Mouse (Mus musculus) natural killer cell, adult 2 months (primary cell): ENCODE measurements at regions not wholly inside any gene's neighbourhood (a gene's known extent, or its start where the extent isn't known, plus 50 kb on each side); places are given as distances from the start of the nearest gene placed in this dataset.

Experiments used
- DNase-seq, 2 experiments: peaks; one replicate each; pipeline ENCODE4 v3.0.0; 2022; ENCODE audit warnings: low spot score in 2 of 2

DNA sequence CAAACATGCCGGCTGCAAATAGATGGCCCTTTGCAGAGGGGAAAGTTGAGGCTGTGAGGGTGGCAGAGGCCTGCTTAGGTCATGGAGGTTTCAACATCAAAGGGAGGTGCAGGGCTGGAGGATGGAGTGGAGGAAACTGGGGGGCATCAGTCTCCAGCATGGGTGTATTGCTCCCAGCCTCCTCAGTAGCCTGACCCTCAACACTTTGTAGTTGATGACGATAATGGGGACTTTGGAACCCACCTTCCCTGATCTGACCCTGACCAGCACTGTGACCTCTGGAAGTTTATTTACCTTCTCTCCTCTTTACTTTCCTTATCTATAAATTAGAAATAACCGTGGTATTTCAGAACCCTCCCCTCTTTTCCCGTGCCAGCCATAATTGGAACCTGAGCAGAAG lies 56.2 kb downstream of the Gm26897 start:
- no peak for DNase-seq

DNA sequence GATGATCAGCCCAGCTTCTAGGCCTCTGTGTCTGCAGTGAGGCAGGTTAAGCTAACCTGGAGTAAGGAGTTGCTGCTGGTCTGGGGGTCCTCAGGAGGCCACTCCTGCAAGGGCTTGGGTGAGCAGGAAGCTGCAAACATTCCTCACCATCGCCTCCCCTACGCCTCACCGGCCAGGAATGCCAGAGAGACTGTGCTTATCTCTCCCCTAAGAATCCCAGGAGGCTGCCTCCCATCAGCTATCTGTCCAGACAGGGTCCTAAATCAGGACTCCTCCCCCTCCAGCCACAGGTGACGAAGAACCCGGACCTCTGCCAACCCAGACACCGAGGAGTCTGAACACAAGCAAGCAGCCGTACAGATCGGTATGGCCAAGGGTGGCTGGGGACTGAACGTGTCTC lies 56.8 kb downstream of the Gm26897 start:
- DNase-seq, result no peak

DNA sequence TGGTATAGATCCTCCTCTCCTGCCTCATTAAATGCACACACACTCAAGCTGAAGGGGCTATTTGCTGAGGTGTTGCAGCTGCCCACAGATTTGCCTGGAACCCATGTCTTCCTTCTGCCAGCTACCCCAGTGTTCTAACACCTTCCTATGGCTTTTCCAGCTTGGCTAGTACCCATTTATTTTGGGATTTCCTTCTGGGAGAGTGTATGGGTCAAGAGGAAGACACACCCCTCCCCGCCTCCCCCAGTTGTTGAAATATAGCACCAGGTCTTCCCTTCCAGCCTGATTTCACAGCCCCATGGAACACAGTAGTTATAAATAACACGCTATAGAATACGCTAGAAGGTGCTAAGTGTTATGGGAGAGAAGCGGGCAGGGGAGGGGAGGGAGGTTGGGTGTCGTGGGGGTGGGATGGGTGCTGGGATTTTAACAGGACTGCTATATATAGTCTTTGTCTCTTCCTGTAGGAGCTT lies 57.4 kb downstream of the Gm26897 start:
- no peak for DNase-seq

DNA sequence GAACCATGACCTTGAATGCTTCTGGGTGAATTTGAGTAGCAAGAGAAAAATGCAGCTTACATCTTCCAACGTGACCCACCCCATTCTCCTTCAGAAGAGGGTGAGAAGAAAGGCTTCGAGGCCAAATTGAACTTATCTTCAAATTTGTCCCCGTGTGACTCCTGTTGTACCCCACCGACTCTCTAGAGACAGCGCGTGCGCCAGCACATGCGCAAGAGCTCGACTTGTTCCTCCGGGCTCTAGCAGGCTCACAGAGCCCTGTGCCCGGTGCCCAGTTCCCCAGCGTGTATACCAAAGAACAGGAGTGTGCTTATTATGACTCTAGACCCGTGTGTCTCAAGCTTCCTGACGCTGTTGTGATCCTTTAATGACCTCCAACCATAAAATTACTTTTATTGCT lies 59.0 kb downstream of the Gm26897 start:
- DNase-seq, result no peak

DNA sequence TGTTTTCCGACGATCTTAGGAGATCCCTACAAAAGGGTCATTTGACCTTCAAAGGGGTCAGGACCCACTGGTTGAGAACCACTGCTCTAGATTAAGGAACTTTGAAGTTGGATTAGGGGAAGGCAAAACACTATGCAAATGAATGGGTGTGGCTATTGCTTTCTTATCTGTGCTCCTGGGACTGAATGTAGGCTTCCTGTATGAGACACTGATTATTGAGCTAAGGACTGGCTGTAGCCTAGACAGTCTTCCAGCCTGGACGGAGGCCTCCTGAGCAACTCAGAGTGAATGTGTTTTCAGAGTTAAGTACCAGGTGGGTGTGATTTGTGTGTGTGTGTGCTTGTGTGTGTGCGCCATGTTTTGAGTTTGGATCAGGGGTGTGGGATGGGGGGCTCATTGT lies 59.5 kb downstream of the Gm26897 start:
- DNase-seq, result no peak

DNA sequence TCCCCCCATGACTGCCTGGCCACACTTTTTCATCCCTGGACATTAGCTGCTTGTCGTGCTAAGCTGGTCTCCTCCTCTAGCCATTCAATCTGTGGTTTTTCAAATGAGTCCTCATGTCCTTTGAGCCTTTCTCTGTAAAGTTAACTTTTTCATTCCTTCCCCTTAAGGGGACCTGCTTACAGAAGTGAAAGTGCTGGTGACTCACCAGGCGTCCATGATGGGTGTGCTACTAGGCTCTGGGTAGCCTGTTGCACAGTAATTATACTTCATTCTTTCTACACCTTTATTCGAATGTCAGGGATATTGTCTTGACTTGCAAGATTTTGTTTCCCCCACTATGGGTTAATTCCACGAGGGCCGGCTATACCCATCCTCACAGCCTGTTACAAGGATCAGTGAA lies 63.2 kb downstream of the Gm26897 start:
- DNase-seq, result no peak

DNA sequence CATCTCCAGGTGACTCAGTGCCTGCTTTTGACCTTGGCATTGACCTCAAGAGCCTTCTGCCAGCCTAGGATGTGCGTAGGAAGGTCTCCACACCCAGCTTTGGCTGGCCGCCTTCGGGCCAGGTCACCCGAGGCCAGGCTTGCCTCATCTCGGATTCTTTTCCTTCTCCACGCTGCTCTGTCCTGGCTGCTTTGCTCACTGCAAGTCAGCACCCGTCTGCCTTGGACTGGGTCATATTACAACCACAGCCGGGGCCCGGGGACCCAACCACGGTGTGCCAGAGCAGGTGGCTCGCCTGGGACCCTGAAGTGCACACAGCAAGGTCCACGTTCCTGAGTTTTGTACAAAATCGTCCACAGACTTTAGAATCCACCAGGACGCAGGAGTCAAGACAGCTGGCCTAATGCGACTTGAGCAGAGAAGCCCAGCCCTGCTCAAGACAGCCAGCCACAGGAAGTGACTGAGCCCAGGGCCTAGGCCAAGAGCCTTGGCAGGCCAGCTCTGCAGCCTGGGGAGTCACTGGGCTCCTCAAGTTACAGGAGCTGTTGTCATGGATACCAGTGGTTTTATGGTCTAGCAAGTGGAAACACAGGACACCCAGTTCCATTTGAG lies 66.1 kb downstream of the Gm26897 start:
- DNase-seq, result no peak

DNA sequence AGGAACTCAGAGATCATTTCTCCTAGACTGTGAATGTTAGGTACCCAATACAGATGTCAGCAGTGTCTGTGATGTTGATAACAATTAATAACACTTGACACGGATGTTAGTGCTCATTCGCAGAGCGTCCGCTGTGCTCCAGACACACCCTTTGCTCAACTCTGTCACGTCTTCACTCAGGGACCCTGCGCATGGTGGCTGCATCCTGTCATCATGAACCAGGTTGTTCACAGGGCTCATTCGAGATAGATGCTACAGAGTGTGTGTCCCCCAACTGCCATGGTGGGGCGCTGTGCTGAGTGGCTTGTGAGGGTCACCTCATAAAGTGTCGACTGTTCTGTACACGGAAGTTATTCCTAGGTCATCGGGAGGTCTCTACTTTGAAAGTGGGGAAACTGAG lies 66.8 kb downstream of the Gm26897 start:
- no peak for DNase-seq

DNA sequence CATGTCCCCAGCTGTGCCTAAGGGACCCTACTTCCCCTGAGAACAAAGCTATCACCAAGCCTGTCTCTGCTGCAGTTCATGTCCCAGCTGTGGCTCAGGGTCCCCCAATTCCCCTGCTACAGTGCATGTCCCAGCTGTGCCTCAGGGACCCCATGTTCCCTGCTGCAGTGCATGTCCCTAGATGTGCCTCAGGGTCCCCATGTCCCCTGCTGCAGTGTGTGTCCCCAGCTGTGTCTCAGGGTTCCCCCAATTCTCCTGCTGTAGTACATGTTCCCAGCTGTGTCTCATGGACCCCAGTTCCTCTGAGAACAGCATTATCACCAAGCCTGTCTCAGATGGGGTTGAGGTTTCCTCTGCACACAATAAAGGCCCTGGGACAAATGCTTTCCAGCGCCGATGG lies 67.3 kb downstream of the Gm26897 start:
- no peak for DNase-seq

DNA sequence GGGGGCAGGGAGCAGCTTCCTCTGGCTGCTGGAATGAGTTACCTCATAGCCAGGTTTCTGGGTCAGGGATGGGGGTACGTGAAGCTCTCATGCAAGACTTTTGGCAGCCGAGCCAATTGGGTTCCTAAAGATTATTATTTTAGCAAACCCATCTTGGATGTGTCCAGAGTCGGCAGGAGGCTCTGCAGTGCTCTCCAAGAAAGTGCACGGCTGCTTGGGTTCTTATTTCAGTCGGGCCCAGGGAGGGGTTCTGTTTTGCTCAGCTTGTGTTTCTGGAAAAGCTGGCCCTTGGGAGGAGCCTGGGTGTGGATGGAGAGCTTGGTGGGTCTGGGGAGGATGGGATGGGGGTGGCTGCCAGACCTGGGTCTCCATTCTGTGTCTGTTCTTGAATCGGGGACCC lies 70.8 kb downstream of the Gm26897 start:
- DNase-seq, result no peak

DNA sequence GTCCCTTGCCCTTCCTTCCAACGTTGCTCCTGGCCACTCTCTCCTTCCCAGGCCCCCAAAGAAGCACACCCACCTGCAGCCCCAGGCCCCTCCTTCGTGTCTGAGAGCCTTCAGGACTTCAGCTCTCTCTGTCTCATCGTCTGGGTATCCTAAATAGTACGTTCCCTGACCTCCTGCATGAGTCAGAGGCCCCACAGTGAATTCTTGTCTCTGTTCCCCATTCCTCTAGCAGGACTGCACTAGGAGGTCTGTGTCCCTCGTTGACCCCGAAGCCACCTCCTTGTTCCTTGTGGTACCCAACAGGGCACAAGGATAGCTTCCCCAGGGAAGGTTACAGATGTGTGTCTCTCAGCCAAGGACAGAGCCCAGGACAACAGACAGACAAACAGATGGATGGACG lies 71.4 kb downstream of the Gm26897 start:
- DNase-seq, result no peak

DNA sequence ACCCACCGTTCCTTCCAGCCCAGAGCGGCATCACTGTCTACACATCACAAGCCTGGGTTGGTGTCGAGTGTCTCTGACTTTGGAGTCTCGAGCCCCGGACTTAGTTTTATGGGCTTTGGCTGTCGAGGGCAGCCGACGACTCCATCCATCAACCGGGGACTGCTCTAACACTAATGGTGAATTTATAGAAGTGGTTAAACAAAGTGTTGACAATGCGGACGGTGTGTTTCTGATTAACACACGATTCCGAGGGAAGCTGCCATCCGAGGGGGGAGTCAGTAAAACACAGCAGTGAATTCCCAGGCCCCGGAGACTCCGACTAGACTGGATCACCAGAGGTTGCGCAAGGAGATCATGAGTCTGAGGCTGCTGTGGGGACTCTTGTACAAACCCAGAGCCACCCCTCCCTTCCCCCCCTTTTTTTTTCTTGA lies 72.1 kb downstream of the Gm26897 start:
- DNase-seq, result no peak

DNA sequence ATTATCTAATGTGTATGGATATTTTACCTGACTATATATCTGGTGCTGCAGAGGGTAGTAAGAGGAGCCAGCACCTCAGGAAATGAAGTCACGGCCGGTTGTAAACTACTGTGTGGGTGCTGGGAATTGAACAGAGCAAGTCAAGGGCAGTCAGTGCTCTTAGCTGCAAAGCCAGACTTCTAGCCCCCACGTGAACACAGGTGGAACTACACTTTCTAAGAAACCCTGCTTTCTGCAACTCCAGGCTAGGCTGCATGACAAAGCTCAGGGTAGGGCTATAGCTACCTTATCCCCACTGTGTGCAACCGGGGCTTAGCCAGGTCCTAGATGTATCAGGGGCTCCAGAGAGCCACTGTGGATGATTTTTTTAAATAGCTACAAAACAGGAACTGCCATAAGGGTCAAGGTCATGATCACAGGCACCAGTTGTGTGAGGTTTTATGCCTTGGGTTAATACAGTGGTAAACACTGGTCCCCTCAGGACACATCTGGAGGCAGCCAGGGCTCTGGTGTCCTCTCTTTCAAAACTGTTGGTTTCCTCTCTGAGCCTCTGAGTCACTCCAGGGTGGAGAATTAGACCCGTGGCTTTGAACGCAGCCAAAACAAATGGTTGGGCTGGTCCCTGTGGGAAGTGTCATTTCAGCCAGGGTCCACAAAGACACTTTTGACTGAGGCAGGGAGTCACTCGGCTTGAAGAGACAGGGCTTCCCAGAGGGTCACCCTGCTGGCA lies 76.5 kb downstream of the Gm26897 start:
- DNase-seq, result no peak

DNA sequence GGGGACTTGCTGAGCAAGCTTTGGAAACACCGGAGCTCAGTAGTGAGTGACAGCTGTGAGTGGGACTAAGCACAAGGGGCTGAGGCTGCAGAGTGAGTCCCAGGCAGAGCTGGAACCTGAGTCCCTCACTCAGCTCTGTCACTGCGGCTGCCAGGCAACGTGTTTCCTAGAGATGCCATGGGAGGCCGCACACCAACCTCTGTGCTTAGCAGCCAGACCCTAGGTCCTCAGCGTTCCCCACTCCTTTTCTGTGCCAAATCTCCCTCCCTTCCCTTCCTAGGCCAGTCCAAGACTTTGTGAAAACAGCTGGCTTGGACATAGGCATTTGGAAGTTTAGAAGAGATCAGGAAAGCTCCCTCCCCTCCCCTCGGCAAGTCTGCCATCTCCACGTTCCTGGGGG lies 78.9 kb downstream of the Gm26897 start:
- DNase-seq, result no peak

DNA sequence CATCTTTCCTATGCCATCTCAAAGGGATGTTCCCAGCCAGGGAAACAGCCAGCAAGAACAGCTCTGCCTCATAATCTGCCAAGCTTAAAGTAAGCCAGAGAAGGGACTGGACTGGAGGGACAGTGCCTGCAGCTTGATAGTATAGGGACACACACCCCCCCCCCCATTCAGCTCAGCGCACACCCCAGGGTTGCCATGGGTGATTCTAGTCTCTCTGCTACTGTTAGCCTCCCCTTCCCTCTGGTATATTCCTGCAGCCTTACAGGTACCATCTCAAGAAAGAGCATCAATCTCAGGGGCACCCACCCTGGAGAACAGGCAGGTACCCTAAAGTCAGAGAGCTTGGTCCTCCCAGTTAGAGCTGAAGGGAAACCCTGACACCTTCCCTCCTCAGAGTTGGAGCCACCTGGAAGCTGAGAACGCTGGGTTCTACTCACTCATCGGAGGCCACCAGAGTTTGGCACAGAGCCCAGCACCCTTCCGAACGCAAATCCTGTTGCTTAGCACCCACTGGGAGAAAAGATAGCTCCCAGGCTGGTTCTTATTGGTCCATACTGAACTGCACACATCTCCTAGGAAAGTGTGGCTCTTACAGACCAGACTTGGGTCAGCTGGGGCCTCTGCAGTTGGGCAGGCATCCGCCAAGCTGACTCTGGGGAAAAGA lies 79.5 kb downstream of the Gm26897 start:
- no peak for DNase-seq

DNA sequence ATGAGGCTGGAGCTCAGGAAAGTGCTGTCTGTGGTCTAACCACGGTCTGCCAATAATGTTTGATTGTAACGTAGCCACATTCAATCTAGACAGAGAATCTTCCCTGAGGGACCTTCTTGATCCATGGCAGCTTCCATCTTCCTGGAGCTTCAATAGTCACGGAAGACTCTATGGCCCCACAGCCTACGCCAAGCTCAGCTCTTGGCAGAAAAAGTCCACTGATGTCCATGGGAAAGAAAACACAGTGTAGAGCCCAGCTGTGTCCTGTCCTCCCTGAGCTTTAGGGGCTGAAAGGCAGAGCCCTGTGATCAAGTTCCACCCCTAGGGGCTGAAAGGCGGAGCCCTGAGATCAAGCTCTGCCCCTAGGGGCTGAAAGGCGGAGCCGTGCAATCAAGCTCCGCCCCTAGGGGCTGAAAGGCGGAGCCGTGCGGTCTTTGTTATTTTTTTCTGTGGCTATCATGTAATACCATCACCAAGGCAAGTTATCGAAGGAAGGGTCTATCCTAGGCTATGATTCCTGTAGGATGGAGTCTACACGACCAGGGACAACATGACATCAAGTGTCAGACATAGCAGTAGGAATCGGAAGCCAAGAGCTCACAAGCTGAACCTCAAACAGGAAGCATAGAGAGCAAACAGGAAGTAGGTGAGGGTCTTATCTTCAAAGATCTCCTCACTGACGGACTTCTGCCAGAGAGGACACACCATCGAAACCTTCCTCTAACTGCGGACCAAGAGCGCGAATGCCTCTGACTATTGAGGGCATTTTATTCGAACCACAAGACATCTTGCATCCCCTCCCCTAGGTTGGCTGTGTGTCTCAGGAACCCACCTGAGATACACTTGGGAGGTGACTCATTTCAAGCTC lies 81.4 kb downstream of the Gm26897 start:
- DNase-seq, result peak; percentile 54 to 59

DNA sequence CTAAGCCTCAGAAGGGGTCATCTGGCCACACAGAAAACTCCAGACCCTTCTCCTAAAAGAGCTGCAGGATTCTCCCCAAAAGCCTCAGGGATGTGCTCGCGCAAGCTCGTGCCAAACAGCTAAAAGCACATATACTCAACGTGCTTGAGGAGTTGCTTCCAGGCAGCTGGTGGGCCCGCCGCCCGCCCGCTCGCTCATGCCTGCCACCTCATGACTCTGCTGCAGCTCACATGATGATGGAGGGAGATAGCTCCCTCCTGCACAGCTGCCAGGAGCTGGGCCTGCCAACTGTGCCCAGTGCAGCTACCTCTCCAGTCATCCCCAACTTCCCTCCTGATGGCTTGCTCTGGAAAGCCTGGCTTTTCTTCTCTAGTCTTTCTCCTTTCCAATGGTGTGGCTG lies 87.2 kb downstream of the Gm26897 start:
- DNase-seq, result no peak

DNA sequence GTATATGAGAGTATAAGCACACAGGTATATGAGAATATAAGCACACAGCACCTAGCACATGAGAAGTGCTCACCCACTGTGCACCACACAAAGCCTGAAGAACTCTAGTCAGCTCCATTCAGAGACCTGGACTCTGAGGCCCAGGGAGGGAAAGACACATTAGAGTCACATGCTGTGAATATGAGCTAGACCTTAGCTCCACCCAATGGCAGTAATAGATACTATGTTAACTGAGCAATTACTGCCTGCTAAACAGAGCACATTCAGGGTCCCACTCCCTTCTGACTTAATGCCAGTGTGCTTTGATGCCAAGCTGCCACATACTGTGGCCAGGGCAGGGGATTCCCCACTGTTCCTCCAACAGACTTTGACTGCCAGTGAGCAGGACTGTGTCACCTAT lies 89.2 kb downstream of the Gm26897 start:
- DNase-seq, result no peak

DNA sequence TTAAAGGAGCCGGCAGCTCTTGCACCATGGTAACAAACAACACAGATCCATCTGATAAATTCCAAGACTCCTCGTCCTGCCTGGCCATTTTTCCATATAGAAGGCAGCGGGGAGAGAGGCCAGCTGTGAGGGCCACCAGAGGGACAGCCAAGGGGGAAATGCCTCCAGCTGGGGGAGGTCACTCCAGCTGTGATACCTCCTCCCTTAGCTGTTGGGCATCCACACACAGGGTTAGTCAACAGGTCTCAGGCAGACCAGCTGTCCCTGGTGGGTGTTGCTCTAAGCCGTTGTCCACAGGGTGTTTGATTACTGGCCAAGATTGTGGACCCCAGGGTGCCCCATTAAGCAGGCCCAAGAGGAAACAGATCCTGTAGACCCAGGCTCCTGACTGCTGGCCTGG lies 89.7 kb downstream of the Gm26897 start:
- no peak for DNase-seq

DNA sequence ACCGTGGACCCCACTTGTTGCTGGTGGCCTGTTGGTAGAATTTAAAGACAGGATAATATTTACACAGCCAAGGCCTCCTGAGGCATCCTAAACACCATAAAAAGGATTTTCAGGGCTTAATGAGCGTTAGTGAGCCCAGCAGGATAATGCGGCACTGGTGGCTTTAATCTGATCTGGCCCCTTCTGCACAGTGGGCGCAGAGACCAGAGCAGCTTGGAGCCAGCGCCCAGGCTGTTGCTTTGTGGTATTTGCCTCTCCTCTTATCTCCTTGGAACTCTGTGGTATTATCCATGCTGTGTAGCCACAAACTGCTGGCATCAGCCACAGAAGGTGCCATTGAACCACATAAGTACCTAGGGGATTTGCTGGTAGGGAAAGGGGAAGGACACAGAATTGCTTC lies 90.1 kb downstream of the Gm26897 start:
- no peak for DNase-seq

DNA sequence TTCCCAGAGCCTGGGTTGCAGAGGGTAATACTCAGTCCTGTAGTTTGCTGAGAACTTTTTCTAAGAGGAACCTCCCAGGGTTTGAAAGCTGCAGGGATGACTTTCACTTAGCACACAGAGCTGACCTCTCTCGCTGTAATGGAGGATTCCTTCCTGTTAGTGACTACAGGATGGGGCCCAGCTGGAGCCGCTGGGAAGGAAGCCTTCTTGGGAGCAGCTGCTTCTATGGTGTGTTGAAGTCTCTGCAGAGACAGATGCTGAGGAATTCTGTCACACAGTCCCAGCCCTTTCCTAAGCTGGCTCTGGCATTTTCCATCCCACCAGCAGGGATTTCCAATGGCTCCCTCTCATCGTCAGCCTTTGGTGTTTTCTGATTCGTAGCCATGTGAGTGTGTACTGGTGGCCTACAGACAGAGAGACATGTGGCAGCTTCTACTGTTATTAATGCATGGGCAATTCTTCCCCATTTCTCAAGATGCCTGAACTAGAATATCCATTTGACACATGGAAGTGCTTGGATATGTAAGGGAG lies 90.9 kb downstream of the Gm26897 start:
- DNase-seq, result no peak

DNA sequence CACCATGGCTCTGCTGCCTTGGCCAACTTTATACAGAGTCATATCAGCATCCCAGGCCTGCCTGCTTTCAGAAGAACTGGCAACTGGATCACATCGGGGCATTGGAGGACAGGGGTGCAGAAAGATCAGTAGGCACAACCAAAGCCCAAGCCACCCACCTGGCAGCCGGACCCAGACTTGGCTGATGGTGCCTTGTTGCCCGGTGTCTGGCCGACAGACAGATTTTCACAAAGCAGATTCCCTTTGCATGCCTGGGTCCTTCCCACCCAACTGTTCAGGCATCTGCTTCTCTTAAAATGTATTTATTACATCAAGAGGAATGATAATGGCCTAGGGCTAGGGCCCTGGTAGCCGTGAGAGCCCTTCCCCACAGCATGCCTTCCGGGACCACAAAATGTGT lies 96.2 kb downstream of the Gm26897 start:
- no peak for DNase-seq
